Mouse (Mus musculus) hindbrain, embryonic 13.5 days (tissue): ENCODE data around the gene Prune1. TPM values are rescaled to one million over a fixed set of nuclear protein-coding genes. Genes with fewer than 3 reads are reported as not detected.

Source experiments
- ATAC-seq: fragments of 200-750 bp; cut with Nextera tagmentation; 2 replicates; pipeline ENCODE4 v1.8.0; 2017; ENCODE audit warnings: moderate TSS enrichment; ENCODE audit not compliant: low FRiP score
- H3K27ac ChIP-seq: fragments of 300-500 bp; sonication (generic); 2 replicates; pipeline ENCODE4 v1.5.1; 2015; ENCODE audit warnings: inconsistent platforms, mild to moderate bottlenecking, moderate library complexity
- H3K27me3 ChIP-seq: fragments of 300-500 bp; sonication (generic); 2 replicates; pipeline ENCODE4 v1.6.1; 2015; ENCODE audit warnings: mild to moderate bottlenecking, inconsistent platforms
- H3K36me3 ChIP-seq: fragments of 300-500 bp; sonication (generic); 2 replicates; pipeline ENCODE4 v1.6.1; 2015; ENCODE audit warnings: mild to moderate bottlenecking, inconsistent platforms
- H3K4me1 ChIP-seq: fragments of 300-500 bp; sonication (generic); replicated peaks from 2 replicates; pipeline ENCODE4 v1.6.1; 2015; ENCODE audit warnings: inconsistent platforms
- H3K4me2 ChIP-seq: fragments of 300-500 bp; sonication (generic); 2 replicates; pipeline ENCODE4 v1.6.1; 2015; ENCODE audit warnings: inconsistent platforms, mild to moderate bottlenecking, moderate library complexity
- H3K4me3 ChIP-seq: fragments of 300-500 bp; sonication (generic); 2 replicates; pipeline ENCODE4 v1.5.1; 2015; ENCODE audit warnings: mild to moderate bottlenecking, inconsistent platforms
- H3K9ac ChIP-seq: fragments of 300-500 bp; sonication (generic); 2 replicates; pipeline ENCODE4 v1.6.1; 2015; ENCODE audit warnings: mild to moderate bottlenecking, inconsistent platforms
- H3K9me3 ChIP-seq: fragments of 300-500 bp; sonication (generic); 2 replicates; pipeline ENCODE4 v1.6.1; 2016; ENCODE audit warnings: inconsistent platforms
- WGBS: fragments of 180-500 bp; shearing (Covaris S2); methylation state at CpG from one replicate; pipeline ENCODE4 v1.1.7; 2015; 5-methylcytosine and 5-hydroxymethylcytosine counted together
- polyA plus RNA-seq: library from polyadenylated mRNA; unstranded; fragments of >200 nt; fragmentation: Nextera tagmentation; extraction: Ambion mirVana; gene quantifications from 2 replicates; pipeline ENCODE4 v1.2.1, GENCODE M21; 2015

The Prune1 gene
- polyA plus RNA-seq, 1 experiment from 2014 or later: 50.3 TPM

DNA sequence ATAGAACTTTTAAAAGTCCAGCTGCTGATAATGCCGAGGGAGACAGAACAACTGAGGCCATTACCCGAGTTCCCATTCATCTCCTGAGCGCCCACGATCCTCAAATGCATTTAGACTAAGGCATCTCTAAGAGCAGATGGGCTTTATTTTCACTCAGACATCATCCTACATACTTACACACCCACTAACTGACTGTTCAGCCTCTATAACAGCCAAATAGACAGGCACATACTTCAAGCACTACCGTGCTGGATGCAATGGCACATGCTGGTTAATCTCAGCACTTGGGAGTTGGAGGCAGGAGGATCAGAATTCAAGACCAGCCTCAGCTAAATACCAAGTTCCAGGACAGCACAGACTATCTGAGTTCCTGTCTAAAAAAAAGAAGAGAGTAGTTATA, 12.1 kb downstream of the Prune1 start:
- H3K4me2 ChIP-seq: no peak overlapping the region
- no peaks in the 10 kb centered on the region for H3K27me3 ChIP-seq
- ATAC-seq: no peak
- 87% methylated on average over 5 of the region's 5 CpGs for WGBS
- H3K4me1 ChIP-seq: no peaks in the 10 kb centered on the region
- no peaks in the 10 kb centered on the region for H3K9me3 ChIP-seq
- H3K27ac ChIP-seq: no peak overlapping the region
- no peak overlapping the region for H3K9ac ChIP-seq
- H3K36me3 ChIP-seq: peaks cover 43% of the 10 kb centered on the region
- no peak overlapping the region for H3K4me3 ChIP-seq

DNA sequence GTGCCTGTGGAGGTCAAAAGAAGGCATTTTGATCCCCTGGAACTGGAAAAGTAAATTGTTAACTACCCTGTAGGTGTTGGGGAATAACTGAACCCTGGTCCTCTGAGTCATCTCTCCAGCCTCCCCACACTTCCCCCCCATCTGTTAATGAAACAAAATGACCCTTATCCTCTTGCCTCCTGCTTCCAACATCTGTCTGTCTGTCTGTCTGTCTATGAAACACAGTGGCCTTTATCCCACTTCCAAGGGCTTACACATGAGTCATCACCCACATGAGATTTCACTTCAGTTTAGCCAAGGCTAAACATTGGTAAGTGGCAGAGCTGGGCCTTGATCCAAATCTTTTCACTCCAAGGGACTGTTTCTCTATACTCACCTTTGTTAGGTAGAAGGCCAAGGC, 14.0 kb downstream of the Prune1 start:
- Histone ChIP-seq H3K4me2 (no peak overlapping the region), H3K4me3 (no peak overlapping the region), H3K9ac (no peak overlapping the region), H3K27ac (no peak overlapping the region), H3K4me1 (no peaks in the 10 kb centered on the region), H3K36me3 (peaks cover 60% of the 10 kb centered on the region), H3K27me3 (no peaks in the 10 kb centered on the region), H3K9me3 (no peaks in the 10 kb centered on the region)
- no peak for ATAC-seq

GRCm38 (mm10) chr3:95266052-95266451, 15.8 kb downstream of the Prune1 start:
- no peak overlapping the region for H3K4me3 ChIP-seq
- ATAC-seq: no peak
- H3K4me1 ChIP-seq: no peaks in the 10 kb centered on the region
- H3K9me3 ChIP-seq: no peaks in the 10 kb centered on the region
- H3K4me2 ChIP-seq: no peak overlapping the region
- WGBS: 97% methylated on average over 3 of the region's 3 CpGs
- H3K27me3 ChIP-seq: no peaks in the 10 kb centered on the region
- no peak overlapping the region for H3K27ac ChIP-seq
- H3K36me3 ChIP-seq: peaks cover 76% of the 10 kb centered on the region
- H3K9ac ChIP-seq: no peak overlapping the region

GRCm38 (mm10) chr3:95264724-95265123, 17.2 kb downstream of the Prune1 start:
- Histone ChIP-seq H3K27me3 (no peaks in the 10 kb centered on the region), H3K27ac (no peak overlapping the region), H3K4me3 (no peak overlapping the region), H3K9me3 (no peaks in the 10 kb centered on the region), H3K9ac (no peak overlapping the region), H3K4me1 (no peaks in the 10 kb centered on the region), H3K4me2 (no peak overlapping the region), H3K36me3 (peaks cover 88% of the 10 kb centered on the region)
- 68% methylated on average over 1 of the region's 1 CpGs for WGBS
- ATAC-seq: no peak

DNA sequence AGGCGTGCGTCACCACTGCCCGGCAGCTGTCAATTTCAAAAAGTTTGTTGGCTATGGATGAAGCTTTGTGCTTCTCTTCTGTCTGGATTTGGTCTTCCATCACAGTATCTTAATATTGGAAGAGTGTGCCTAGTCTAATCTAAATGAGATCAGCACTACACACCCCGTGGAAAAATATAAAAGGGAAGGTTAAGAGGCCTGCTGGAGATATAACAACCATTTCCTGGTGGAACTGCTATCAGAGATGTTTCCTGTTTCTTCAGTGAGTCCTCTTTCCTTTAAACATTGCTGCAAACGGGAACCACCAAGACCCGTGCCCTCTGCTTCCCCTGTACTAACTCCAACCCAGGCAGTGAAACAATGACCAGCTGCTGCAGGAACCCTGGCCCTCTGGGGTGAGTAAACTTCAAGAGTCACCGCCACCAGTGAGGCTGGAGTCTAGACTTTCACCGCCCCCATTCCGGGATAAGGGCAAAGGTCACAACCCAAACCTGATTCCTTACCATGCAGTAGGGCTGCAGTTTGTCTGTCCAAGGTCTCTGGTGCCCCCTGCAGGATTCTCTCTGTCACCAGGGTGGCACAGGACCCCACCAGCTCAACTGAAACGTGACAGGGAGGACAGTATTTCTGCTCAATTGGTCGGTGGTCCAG, 18.7 kb downstream of the Prune1 start:
- H3K4me1 ChIP-seq: no peaks in the 10 kb centered on the region
- no peaks in the 10 kb centered on the region for H3K9me3 ChIP-seq
- ATAC-seq: 0 out of 2 replicates have a peak, but pooled peaks have one; percentile 36
- no peak overlapping the region for H3K4me2 ChIP-seq
- H3K27ac ChIP-seq: no peak overlapping the region
- H3K27me3 ChIP-seq: no peaks in the 10 kb centered on the region
- 53% methylated on average over 11 of the region's 11 CpGs for WGBS
- no peak overlapping the region for H3K9ac ChIP-seq
- peaks cover 89% of the 10 kb centered on the region for H3K36me3 ChIP-seq
- H3K4me3 ChIP-seq: no peak overlapping the region

DNA sequence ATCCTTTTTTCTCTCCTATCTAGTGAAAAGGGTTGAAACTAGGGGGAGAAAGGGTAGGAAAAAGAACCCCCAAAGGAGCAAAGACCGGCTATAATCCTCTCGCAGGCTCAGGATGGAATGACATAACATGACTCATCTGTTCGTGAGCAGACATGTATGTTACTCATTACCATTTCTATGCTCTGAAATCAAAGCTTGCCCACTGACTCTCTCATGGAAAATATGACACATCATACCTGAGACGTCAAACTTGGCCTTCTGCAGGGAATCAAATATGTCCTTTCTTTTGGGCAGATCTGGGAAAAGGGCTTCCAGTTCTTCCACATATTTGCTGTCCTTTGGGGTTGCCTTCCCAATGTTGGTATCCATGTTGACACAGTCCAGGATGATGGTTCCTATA, 19.9 kb downstream of the Prune1 start:
- Histone ChIP-seq H3K4me2 (no peak overlapping the region), H3K4me3 (no peak overlapping the region), H3K9me3 (no peaks in the 10 kb centered on the region), H3K27ac (no peak overlapping the region), H3K4me1 (no peaks in the 10 kb centered on the region), H3K36me3 (peaks cover 89% of the 10 kb centered on the region), H3K9ac (no peak overlapping the region), H3K27me3 (no peaks in the 10 kb centered on the region)
- no peak for ATAC-seq
- 92% methylated on average over 4 of the region's 4 CpGs for WGBS

GRCm38 (mm10) chr3:95256931-95257330, 24.9 kb downstream of the Prune1 start:
- no peak for ATAC-seq
- no peaks in the 10 kb centered on the region for H3K27me3 ChIP-seq
- H3K4me3 ChIP-seq: no peak overlapping the region
- no peak overlapping the region for H3K4me2 ChIP-seq
- H3K9ac ChIP-seq: no peak overlapping the region
- whole genome bisulfite sequencing: 89% methylated on average over 5 of the region's 5 CpGs
- H3K4me1 ChIP-seq: no peaks in the 10 kb centered on the region
- H3K27ac ChIP-seq: no peak overlapping the region
- peaks cover 94% of the 10 kb centered on the region for H3K36me3 ChIP-seq
- no peaks in the 10 kb centered on the region for H3K9me3 ChIP-seq

DNA sequence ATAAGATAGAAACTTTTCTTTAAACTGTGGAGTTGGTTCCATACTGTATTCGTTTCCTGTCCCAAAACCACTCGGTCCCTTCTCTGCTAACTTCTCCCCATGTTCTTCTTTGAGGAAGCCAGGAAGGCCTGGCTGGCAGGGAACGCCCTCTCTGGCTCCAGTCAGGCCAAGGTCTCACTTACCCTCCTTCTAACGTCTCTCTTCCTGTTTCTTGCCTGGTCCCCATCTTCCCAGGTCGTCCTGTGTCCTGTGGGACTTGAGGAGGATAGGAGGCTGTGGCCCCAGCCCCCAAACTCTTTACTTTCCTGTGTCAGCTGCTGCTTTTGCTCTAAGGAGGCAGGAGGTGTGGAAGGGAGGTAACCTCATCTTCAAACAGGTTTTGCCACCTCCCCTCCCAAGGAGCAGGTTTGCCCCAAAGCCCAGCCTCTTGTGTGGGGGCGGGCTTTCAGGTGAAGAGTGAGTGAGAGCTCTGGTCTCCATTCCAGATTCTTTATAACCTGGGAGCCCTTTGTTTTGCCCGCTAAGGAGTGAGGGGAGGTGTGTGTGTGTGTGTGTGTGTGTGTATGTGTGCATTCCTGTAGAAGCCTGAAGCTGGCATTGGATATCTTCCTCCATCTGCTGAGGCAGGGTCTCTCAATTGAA, 31.0 kb downstream of the Prune1 start, which contains the start of gene Bnipl:
Bnipl (minus strand) TSS at position 411 of the 642 bp plus-strand sequence.
- WGBS: 64% methylated on average over 7 of the region's 7 CpGs
- Histone ChIP-seq H3K27ac (no peak within 1 kb of the TSS), H3K9me3 (no peaks in the 10 kb centered on the region), H3K36me3 (peaks cover 52% of the 10 kb centered on the region), H3K27me3 (no peaks in the 10 kb centered on the region), H3K9ac (no peak within 1 kb of the TSS), H3K4me1 (no peaks in the 10 kb centered on the region), H3K4me2 (no peak within 1 kb of the TSS), H3K4me3 (no peak within 1 kb of the TSS)
- no peak for ATAC-seq

DNA sequence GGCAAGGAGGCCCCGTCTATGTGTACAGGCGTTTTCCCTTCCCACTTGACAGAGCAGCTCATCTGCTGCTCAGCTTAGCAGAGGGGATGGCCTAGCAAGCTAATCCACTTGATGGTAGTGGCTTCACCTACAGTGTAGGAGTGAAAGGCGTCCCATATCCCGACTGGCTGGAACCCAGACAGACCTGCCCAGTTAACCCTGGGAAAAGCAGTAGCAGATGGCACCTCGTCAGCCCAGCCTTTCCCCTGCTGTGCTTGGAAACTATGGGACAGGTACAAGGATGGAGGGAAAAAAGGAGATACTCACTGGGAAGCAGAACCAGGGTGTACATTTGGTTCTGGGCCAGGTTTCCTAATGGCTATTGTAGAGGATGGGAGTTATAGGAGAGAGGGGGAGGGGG, 31.5 kb downstream of the Prune1 start:
- no peaks in the 10 kb centered on the region for H3K4me1 ChIP-seq
- no peak overlapping the region for H3K9ac ChIP-seq
- no peak overlapping the region for H3K4me2 ChIP-seq
- WGBS: 83% methylated on average over 5 of the region's 5 CpGs
- no peaks in the 10 kb centered on the region for H3K27me3 ChIP-seq
- peaks cover 52% of the 10 kb centered on the region for H3K36me3 ChIP-seq
- H3K4me3 ChIP-seq: no peak overlapping the region
- H3K27ac ChIP-seq: no peak overlapping the region
- 0 out of 2 replicates have a peak, but pooled peaks cover 1% of the 10 kb centered on the region for H3K9me3 ChIP-seq
- ATAC-seq: no peak

DNA sequence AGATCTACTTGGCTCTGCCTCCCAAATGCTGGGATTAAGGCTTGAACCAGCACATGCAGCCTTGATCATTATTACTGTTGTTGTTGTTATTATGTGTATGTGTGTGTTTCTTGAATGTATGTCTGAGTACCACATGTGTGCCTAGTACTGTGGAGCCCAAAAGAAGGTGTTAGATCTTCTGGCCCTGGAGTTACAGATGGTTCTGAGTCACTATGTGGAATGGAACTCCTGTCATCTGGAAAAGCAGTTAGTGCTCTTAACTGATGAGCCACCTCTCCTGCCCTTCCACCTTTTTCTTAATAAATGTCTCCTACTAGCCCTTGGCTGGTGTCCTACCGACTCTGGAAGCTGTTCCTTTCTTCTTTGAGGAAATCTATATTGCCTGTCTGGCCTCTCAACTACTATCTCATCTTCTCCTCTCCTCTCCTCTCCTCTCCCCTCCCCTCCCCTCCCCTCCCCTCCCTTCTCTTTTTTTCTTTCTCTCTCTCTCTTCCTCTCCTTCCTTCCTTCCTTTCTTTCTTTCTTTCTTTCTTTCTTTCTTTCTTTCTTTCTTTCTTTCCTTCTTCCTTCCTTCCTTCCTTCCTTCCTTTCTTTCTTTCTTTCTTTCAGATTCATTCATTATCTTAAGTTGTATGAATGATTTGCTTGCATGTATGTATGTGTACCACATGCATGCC, 34.1 kb downstream of the Prune1 start:
- Histone ChIP-seq H3K27me3 (no peaks in the 10 kb centered on the region), H3K9me3 (0 out of 2 replicates have a peak, but pooled peaks cover 3% of the 10 kb centered on the region), H3K4me3 (no peak overlapping the region), H3K4me2 (no peak overlapping the region), H3K4me1 (no peaks in the 10 kb centered on the region), H3K36me3 (peaks cover 40% of the 10 kb centered on the region), H3K9ac (no peak overlapping the region), H3K27ac (no peak overlapping the region)
- 63% methylated on average over 1 of the region's 1 CpGs for WGBS
- ATAC-seq: no peak

GRCm38 (mm10) chr3:95246465-95247231, 35.2 kb downstream of the Prune1 start:
- 82% methylated on average over 5 of the region's 5 CpGs for WGBS
- H3K4me3 ChIP-seq: no peak overlapping the region
- H3K36me3 ChIP-seq: peaks cover 41% of the 10 kb centered on the region
- no peaks in the 10 kb centered on the region for H3K4me1 ChIP-seq
- H3K9me3 ChIP-seq: 0 out of 2 replicates have a peak, but pooled peaks cover 3% of the 10 kb centered on the region
- H3K27me3 ChIP-seq: no peaks in the 10 kb centered on the region
- H3K9ac ChIP-seq: no peak overlapping the region
- ATAC-seq: no peak
- H3K4me2 ChIP-seq: no peak overlapping the region
- H3K27ac ChIP-seq: no peak overlapping the region

- H3K9ac ChIP-seq: no peak overlapping the region
- no peak for ATAC-seq
- no peak overlapping the region for H3K27ac ChIP-seq
- no peaks in the 10 kb centered on the region for H3K27me3 ChIP-seq
- no peak overlapping the region for H3K4me3 ChIP-seq
- no peak overlapping the region for H3K4me2 ChIP-seq
- H3K4me1 ChIP-seq: no peaks in the 10 kb centered on the region
- H3K36me3 ChIP-seq: peaks cover 36% of the 10 kb centered on the region
- WGBS: 77% methylated on average over 2 of the region's 2 CpGs
- 0 out of 2 replicates have a peak, but pooled peaks cover 3% of the 10 kb centered on the region for H3K9me3 ChIP-seq
Measured at GRCm38 (mm10) chr3:95243086-95243485, 38.8 kb downstream of the Prune1 start.
